Mouse (Mus musculus) liver, embryonic 14.5 days (tissue): ENCODE results near the gene Tmem117. TPM values are rescaled to one million over a fixed set of nuclear protein-coding genes. Genes with fewer than 3 reads are reported as not detected.

Experiments used
- ATAC-seq: fragments of 200-750 bp; cut with Nextera tagmentation; 2 replicates; pipeline ENCODE4 v1.8.0; 2017; ENCODE audit warnings: moderate number of reproducible peaks, mild to moderate bottlenecking, moderate library complexity; ENCODE audit not compliant: insufficient read depth
- DNase-seq, 3 experiments: peaks; one replicate each; pipeline ENCODE4 v3.0.0-alpha.2; 2012 to 2013; ENCODE audit warnings: low read depth in 3 of 3, low spot score in 3 of 3
- H3K27ac ChIP-seq: fragments of 300-500 bp; sonication (generic); 2 replicates; pipeline ENCODE4 v1.5.1; 2014; ENCODE audit warnings: moderate library complexity, mild to moderate bottlenecking, control low read depth, inconsistent platforms
- H3K27me3 ChIP-seq: fragments of 300-500 bp; sonication (generic); 2 replicates; pipeline ENCODE4 v1.6.1; 2014; ENCODE audit warnings: mild to moderate bottlenecking, low read length, moderate library complexity; ENCODE audit not compliant: control insufficient read depth, insufficient read depth
- H3K36me3 ChIP-seq: fragments of 300-500 bp; sonication (generic); replicated peaks from 2 replicates; pipeline ENCODE4 v1.6.1; 2014; ENCODE audit warnings: low read depth; ENCODE audit not compliant: control insufficient read depth, insufficient read depth
- H3K4me1 ChIP-seq, 2 experiments: fragments of 200-500 bp in 1 of 2; fragments of 300-500 bp in 1 of 2; sonication (generic) in 1 of 2; replicated peaks; 2 replicates each; pipeline ENCODE4 v1.6.1; 2012 to 2014; ENCODE audit warnings: antibody characterized with exemption in 1 of 2, inconsistent platforms in 1 of 2, low read length in 1 of 2; ENCODE audit not compliant: control insufficient read depth in 2 of 2, insufficient read depth in 2 of 2
- H3K4me2 ChIP-seq: fragments of 300-500 bp; sonication (generic); 2 replicates; pipeline ENCODE4 v1.6.1; 2014; ENCODE audit warnings: low read depth, mild to moderate bottlenecking, control low read depth, moderate library complexity
- H3K4me3 ChIP-seq, 2 experiments: fragments of 200-500 bp in 1 of 2; fragments of 300-500 bp in 1 of 2; sonication (generic) in 1 of 2; 2 replicates each; pipeline ENCODE4 v1.5.1; 2012 to 2014; ENCODE audit warnings: low read depth in 2 of 2, low read length in 2 of 2, mild to moderate bottlenecking in 2 of 2, control low read depth in 1 of 2, inconsistent platforms in 1 of 2, moderate library complexity in 1 of 2; ENCODE audit not compliant: insufficient read depth in 1 of 2
- H3K9ac ChIP-seq: fragments of 300-500 bp; sonication (generic); replicated peaks from 2 replicates; pipeline ENCODE4 v1.6.1; 2014; ENCODE audit warnings: mild to moderate bottlenecking, control low read depth, moderate library complexity
- H3K9me3 ChIP-seq: fragments of 300-500 bp; sonication (generic); 2 replicates; pipeline ENCODE4 v1.6.1; 2016; ENCODE audit warnings: low read length, mixed read lengths; ENCODE audit not compliant: control insufficient read depth
- CTCF ChIP-seq: IDR thresholded peaks from 2 replicates; pipeline ENCODE4 v1.5.1; 2016; ENCODE audit warnings: antibody characterized with exemption, low read depth, control low read depth
- EP300 ChIP-seq: IDR thresholded peaks from 2 replicates; pipeline ENCODE4 v1.6.1; 2016; ENCODE audit warnings: antibody characterized with exemption, low read depth
- WGBS: fragments of 180-500 bp; shearing (Covaris S2); extraction: QIAGEN DNeasy Blood & Tissue Kit; methylation state at CpG from one replicate; pipeline ENCODE4 v1.1.7; 2014; ENCODE audit not compliant: insufficient replicate concordance; 5-methylcytosine and 5-hydroxymethylcytosine counted together
- polyA plus RNA-seq, 2 experiments: library from polyadenylated mRNA; depleted of rRNA in 1 of 2; stranded (reverse) in 1 of 2; unstranded in 1 of 2; fragments of >200 nt; fragmentation: Nextera tagmentation in 1 of 2; extraction: Ambion mirVana in 1 of 2; gene quantifications; 2 replicates each; pipeline versions ENCODE4 v1.2.1 to v1.2.3; 2012 to 2014

Gene Tmem117
- polyA plus RNA-seq, 2 experiments: not detected

- no peaks in the 10 kb centered on the region for H3K9me3 ChIP-seq
- H3K4me1 ChIP-seq: no peaks in the 10 kb centered on the region
- TF ChIP-seq CTCF: no peak
- no peak for TF ChIP-seq EP300
- no peak overlapping the region for H3K4me3 ChIP-seq
- ATAC-seq (no peak), DNase-seq (no peak)
- H3K9ac ChIP-seq: no peak overlapping the region
- no peaks in the 10 kb centered on the region for H3K36me3 ChIP-seq
- no peak overlapping the region for H3K4me2 ChIP-seq
- WGBS: 35% methylated on average over 3 of the region's 3 CpGs
- no peaks in the 10 kb centered on the region for H3K27me3 ChIP-seq
- H3K27ac ChIP-seq: no peak overlapping the region
These were observed 169.2 kb downstream of the Tmem117 start for GRCm38 (mm10) chr15:94798236-94798635.

GRCm38 (mm10) chr15:94801462-94801861 lies 172.4 kb downstream of the Tmem117 start:
- ATAC-seq: no peak
- H3K9me3 ChIP-seq: no peaks in the 10 kb centered on the region
- no peaks in the 10 kb centered on the region for H3K36me3 ChIP-seq
- H3K9ac ChIP-seq: no peak overlapping the region
- H3K4me1 ChIP-seq: no peaks in the 10 kb centered on the region
- no peak for TF ChIP-seq CTCF
- TF ChIP-seq EP300: no peak
- H3K4me3 ChIP-seq: no peak overlapping the region
- no peak overlapping the region for H3K27ac ChIP-seq
- WGBS: 63% methylated on average over 8 of the region's 8 CpGs
- H3K4me2 ChIP-seq: no peak overlapping the region
- H3K27me3 ChIP-seq: no peaks in the 10 kb centered on the region
- no peak for DNase-seq

- H3K9ac ChIP-seq: no peak overlapping the region
- no peak overlapping the region for H3K27ac ChIP-seq
- H3K36me3 ChIP-seq: no peaks in the 10 kb centered on the region
- no peak overlapping the region for H3K4me2 ChIP-seq
- H3K4me3 ChIP-seq: no peak overlapping the region
- no peaks in the 10 kb centered on the region for H3K27me3 ChIP-seq
- WGBS: 66% methylated on average over 17 of the region's 17 CpGs
- no peaks in the 10 kb centered on the region for H3K9me3 ChIP-seq
- H3K4me1 ChIP-seq: no peaks in the 10 kb centered on the region
- no peak for TF ChIP-seq EP300
- no peak for TF ChIP-seq CTCF
- no peak for DNase-seq
- ATAC-seq: no peak
These were observed 173.8 kb downstream of the Tmem117 start for GRCm38 (mm10) chr15:94802820-94803219.

GRCm38 (mm10) chr15:94803624-94804342 lies 174.8 kb downstream of the Tmem117 start:
- no peaks in the 10 kb centered on the region for H3K27me3 ChIP-seq
- no peaks in the 10 kb centered on the region for H3K36me3 ChIP-seq
- no peak for DNase-seq
- no peak overlapping the region for H3K4me2 ChIP-seq
- 51% methylated on average over 17 of the region's 17 CpGs for WGBS
- no peak for TF ChIP-seq EP300
- TF ChIP-seq CTCF: no peak
- H3K9me3 ChIP-seq: no peaks in the 10 kb centered on the region
- H3K27ac ChIP-seq: no peak overlapping the region
- no peak overlapping the region for H3K9ac ChIP-seq
- no peaks in the 10 kb centered on the region for H3K4me1 ChIP-seq
- ATAC-seq: no peak
- no peak overlapping the region for H3K4me3 ChIP-seq

GRCm38 (mm10) chr15:94806005-94806404 lies 177.0 kb downstream of the Tmem117 start:
- TF ChIP-seq CTCF (no peak), EP300 (no peak)
- WGBS: 62% methylated on average over 3 of the region's 3 CpGs
- DNase-seq: no peak

More at GRCm38 (mm10) chr15:94806005-94806404, 177.0 kb downstream of the Tmem117 start:
- Histone ChIP-seq H3K9me3 (no peaks in the 10 kb centered on the region), H3K36me3 (no peaks in the 10 kb centered on the region), H3K27ac (no peak overlapping the region), H3K9ac (no peak overlapping the region), H3K4me3 (no peak overlapping the region), H3K4me1 (no peaks in the 10 kb centered on the region), H3K4me2 (no peak overlapping the region), H3K27me3 (no peaks in the 10 kb centered on the region)
- ATAC-seq: no peak
